9 mouse cellular contexts compared by ENCODE assay signal in genomic region chr6:129254949-129255602, GRCm38 (mm10). TPM values are rescaled to one million over a fixed set of nuclear protein-coding genes. Genes with fewer than 3 reads are reported as not detected.
DNase-seq lines count a peak whose midpoint lies in the region; ATAC-seq and TF ChIP-seq lines count a peak whose summit lies in the region.
"Had no signal": no experiment of that assay in that cellular context is flagged by ENCODE, and none has a peak within 500 bp of the region (broad histone marks: within the 10 kb centered on the region; RNA-seq: fewer than 3 reads in every experiment).

No protein-coding gene starts in this region.

- no peaks in the 10 kb centered on the region for H3K9me3 ChIP-seq in kidney, postnatal 0 days (replicated peaks; ENCODE audit: low read length)

- TF ChIP-seq CTCF in left cerebral cortex, adult 2 months (IDR thresholded peaks at IDR 0.05): peak; percentile 57
- TF ChIP-seq CTCF in kidney, postnatal 0 days (IDR thresholded peaks at IDR 0.05; ENCODE audit: low read depth): peak; percentile 82
- no peak for TF ChIP-seq CTCF in cerebellum, adult 2 months (IDR thresholded peaks at IDR 0.05; ENCODE audit: borderline replicate concordance, insufficient read depth, low read depth, low read length)

- H3K9ac ChIP-seq in kidney, postnatal 0 days (ENCODE audit: low read depth, low read length): no peak overlapping the region

- no peak for DNase-seq in left cerebral cortex, adult 2 months (ENCODE audit: extremely low spot score in 1 of 2, low spot score in 2 of 2)
- no peak for DNase-seq in left cerebral cortex, postnatal 4 days
- peak; percentile 6 for DNase-seq in MN1 (ENCODE audit: low spot score)
- peak; percentile 71 for DNase-seq in embryo, embryonic 11 days
- peak; percentile 80 for DNase-seq in kidney, postnatal 0 days (ENCODE audit: low spot score)
- peak; percentile 38 for DNase-seq in retina, postnatal 7 days (ENCODE audit: low read depth, low spot score)
- DNase-seq in testis, postnatal 14 days (ENCODE audit: low spot score): no peak
- no peak for DNase-seq in cerebellum, adult 2 months

- H3K4me1 ChIP-seq in kidney, postnatal 0 days (replicated peaks; ENCODE audit: insufficient read depth, low read length): no peaks in the 10 kb centered on the region
- no peaks in the 10 kb centered on the region for H3K4me1 ChIP-seq in cerebellum, adult 2 months (ENCODE audit: control insufficient read depth, insufficient read depth, low read length)

- H3K27ac ChIP-seq in left cerebral cortex, adult 2 months: no peak overlapping the region
- H3K27ac ChIP-seq in kidney, postnatal 0 days: no peak overlapping the region
- no peak overlapping the region for H3K27ac ChIP-seq in cerebellum, adult 2 months (ENCODE audit: insufficient read depth, low read length)
- H3K27ac ChIP-seq: macrophage had no signal

- 0 out of 2 replicates have a peak, but pooled peaks have one; percentile 49 for ATAC-seq in kidney, postnatal 0 days (replicated peaks; ENCODE audit: low FRiP score, low read depth)

- no peak overlapping the region for H3K4me2 ChIP-seq in kidney, postnatal 0 days (ENCODE audit: low read length)

- no peaks in the 10 kb centered on the region for H3K27me3 ChIP-seq in kidney, postnatal 0 days (ENCODE audit: insufficient read depth, low read length)
- no peaks in the 10 kb centered on the region for H3K27me3 ChIP-seq in cerebellum, adult 2 months (ENCODE audit: control insufficient read depth, insufficient read depth, low read length)

- no peak for TF ChIP-seq POLR2A in cerebellum, adult 2 months (IDR thresholded peaks at IDR 0.05; ENCODE audit: borderline replicate concordance, insufficient read depth, low read length)

- H3K36me3 ChIP-seq in kidney, postnatal 0 days (ENCODE audit: insufficient read depth, low read length): no peaks in the 10 kb centered on the region

- no peak overlapping the region for H3K4me3 ChIP-seq in left cerebral cortex, adult 2 months
- no peak overlapping the region for H3K4me3 ChIP-seq in kidney, postnatal 0 days (replicated peaks; ENCODE audit: low read depth, low read length)
- H3K4me3 ChIP-seq in cerebellum, adult 2 months (replicated peaks; ENCODE audit: insufficient read depth, low read depth, low read length): no peak overlapping the region

- 15% methylated on average over 4 of the region's 4 CpGs for WGBS in kidney, postnatal 0 days
- 13% methylated on average over 4 of the region's 4 CpGs for WGBS in cerebellum, adult 2 months

- intact Hi-C loops in left cerebral cortex, adult 2 months (cut with DNase I): loop anchor here (2.0 kb wide), 2 partner anchors 160 to 400 kb away; no protein-coding TSS in a partner anchor
- intact Hi-C loops in left cerebral cortex, postnatal 4 days (cut with DNase I): loop anchor here (5.0 kb wide), 1 partner anchor 403 kb away; no protein-coding TSS in a partner anchor

RNA-seq across cellular contexts. Expression of gene Cd69, which starts 20.2 kb away (rescaled TPM):
- total RNA-seq in left cerebral cortex, adult 2 months (2021): not detected
- total RNA-seq in left cerebral cortex, postnatal 4 days (2021): not detected
- polyA plus RNA-seq in kidney, postnatal 0 days (2015; fragmentation: Nextera tagmentation; extraction: Ambion mirVana): not detected in 2 replicates
- 0.07 and 0.14 TPM in 2 replicates for polyA plus RNA-seq in cerebellum, adult 2 months (2012; rRNA removed)

Comparison
In these comparisons a context has a peak if more than half of its experiments do, and no peak if none do; other contexts are left out.
1. DNase-seq: peak in MN1 (single experiment), embryo, embryonic 11 days (single experiment), kidney, postnatal 0 days (single experiment) and retina, postnatal 7 days (single experiment); none in left cerebral cortex, adult 2 months (0 of 2), left cerebral cortex, postnatal 4 days (single experiment), testis, postnatal 14 days (single experiment) and cerebellum, adult 2 months (0 of 2).